Mouse (Mus musculus) bone marrow macrophage, adult 2 months (primary cell): ENCODE data around the gene Gpsm3.

Experiments used
- CTCF ChIP-seq: IDR thresholded peaks from 2 replicates; pipeline ENCODE4 v1.5.1; 2012; ENCODE audit warnings: low read depth, mild to moderate bottlenecking, low read length, moderate library complexity
- POLR2A ChIP-seq: IDR thresholded peaks from 2 replicates; pipeline ENCODE4 v1.6.1; 2012; ENCODE audit warnings: mild to moderate bottlenecking, low read depth, low read length, borderline replicate concordance

GRCm38 (mm10) chr17:34624981-34625380, 35.4 kb downstream of the Gpsm3 start:
- TF ChIP-seq POLR2A (no peak), CTCF (no peak)
